Mouse (Mus musculus): ENCODE results near the gene Nrn1. TPM values are rescaled to one million over a fixed set of nuclear protein-coding genes. Genes with fewer than 3 reads are reported as not detected.

The Nrn1 gene
- polyA plus RNA-seq, 1 experiment from 2014 or later, result 13.7 TPM

DNA sequence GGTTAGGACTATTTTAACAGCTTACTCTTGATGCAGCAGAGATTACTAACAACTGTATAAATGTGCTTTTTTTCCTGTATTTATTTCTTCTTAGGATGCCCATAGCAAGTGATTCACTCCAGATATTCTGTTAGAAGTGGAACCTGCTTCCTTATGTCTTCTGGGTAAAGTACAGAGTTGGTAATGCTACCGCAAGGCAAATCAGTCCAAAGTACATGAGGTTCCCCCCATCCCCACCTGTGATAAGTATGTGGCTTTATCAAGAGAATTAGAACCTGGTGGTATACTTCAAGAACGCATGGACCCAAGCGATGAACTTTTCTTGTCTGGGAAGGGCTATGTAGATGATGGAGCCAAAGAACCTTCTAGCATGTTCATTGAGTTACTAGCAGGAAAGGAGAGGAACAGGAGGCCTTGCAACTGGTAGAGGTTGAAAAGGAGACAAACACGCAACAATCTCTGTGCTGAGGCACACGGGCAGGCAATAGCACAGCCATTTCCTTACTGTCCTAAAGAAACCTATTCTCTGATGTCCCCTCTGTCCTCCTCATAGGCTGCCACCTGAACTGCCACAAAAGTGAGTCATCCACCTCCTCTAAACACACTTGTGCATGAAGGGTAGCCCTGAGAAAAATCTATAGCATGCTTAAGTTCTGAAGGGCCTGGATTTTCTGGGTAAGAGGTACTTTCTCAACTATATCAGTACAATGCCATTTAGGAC is 14.5 kb downstream of the Nrn1 start:
- H3K4me3 ChIP-seq, result no peak overlapping the region
- H3K4me1 ChIP-seq, result peaks cover 28% of the 10 kb centered on the region
- no peak for DNase-seq (ENCODE audit: low spot score)
- no peak overlapping the region for H3K27ac ChIP-seq (replicated peaks)
- H3K36me3 ChIP-seq, result no peaks in the 10 kb centered on the region
- H3K27me3 ChIP-seq (ENCODE audit: low read depth, poor library complexity, severe bottlenecking), result peaks cover 52% of the 10 kb centered on the region
- 92% methylated on average over 5 of the region's 5 CpGs for WGBS
- H3K9me3 ChIP-seq (replicated peaks), result no peaks in the 10 kb centered on the region

DNA sequence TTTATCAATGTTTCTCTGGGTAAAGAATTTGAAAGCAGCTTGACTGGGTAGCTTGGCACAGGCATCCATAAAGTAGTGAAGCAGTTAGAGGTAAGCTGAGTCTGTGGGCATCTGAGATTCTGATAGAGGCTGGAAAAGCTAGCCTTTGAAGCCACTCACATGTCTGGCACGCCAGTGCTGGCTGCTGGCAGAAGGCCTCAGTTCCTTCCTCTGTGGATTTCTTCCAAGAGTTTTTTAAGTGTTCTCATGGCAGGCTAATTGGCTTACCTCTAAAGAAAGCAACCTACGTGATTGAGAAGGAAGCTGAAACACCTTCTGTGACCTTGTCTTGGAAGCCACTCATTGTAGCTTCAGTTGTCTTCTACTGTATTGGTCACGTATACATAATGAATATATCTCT is 17.6 kb downstream of the Nrn1 start:
- no peak for DNase-seq (ENCODE audit: low spot score)
- WGBS, result 74% methylated on average over 3 of the region's 3 CpGs

DNA sequence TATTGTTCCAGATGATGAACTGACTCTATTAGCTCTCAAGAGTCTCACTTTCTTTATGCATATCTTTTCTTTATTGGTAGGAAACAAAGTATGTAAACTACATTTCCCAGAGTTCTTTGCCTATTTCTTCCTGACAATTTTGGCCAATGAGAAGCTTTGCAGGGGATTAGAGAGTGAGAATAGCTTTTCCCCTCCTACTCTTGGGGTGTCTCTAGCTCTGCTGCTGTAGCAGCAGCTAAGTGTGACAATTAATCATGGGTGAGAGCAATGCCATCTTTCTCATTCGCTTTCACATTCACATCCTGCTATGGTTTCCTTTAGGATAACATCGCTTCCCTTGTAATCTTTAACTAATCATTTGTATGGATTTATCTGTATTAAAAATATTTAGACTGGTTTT is 18.2 kb downstream of the Nrn1 start:
- H3K4me1 ChIP-seq, result no peaks in the 10 kb centered on the region
- no peaks in the 10 kb centered on the region for H3K36me3 ChIP-seq
- H3K27ac ChIP-seq (replicated peaks), result no peak overlapping the region
- no peak for DNase-seq (ENCODE audit: low spot score)
- no peak overlapping the region for H3K4me3 ChIP-seq
- peaks cover 15% of the 10 kb centered on the region for H3K27me3 ChIP-seq (ENCODE audit: low read depth, poor library complexity, severe bottlenecking)
- 65% methylated on average over 2 of the region's 2 CpGs for WGBS
- no peaks in the 10 kb centered on the region for H3K9me3 ChIP-seq (replicated peaks)

More for the DNA sequence above, 17.6 kb downstream of the Nrn1 start:
- Histone ChIP-seq H3K27me3 (ENCODE audit: low read depth, poor library complexity, severe bottlenecking) (peaks cover 21% of the 10 kb centered on the region), H3K4me3 (no peak overlapping the region), H3K9me3 (replicated peaks) (no peaks in the 10 kb centered on the region), H3K27ac (replicated peaks) (no peak overlapping the region), H3K36me3 (no peaks in the 10 kb centered on the region), H3K4me1 (0 out of 2 replicates have a peak, but pooled peaks cover under 1% of the 10 kb centered on the region)

DNA sequence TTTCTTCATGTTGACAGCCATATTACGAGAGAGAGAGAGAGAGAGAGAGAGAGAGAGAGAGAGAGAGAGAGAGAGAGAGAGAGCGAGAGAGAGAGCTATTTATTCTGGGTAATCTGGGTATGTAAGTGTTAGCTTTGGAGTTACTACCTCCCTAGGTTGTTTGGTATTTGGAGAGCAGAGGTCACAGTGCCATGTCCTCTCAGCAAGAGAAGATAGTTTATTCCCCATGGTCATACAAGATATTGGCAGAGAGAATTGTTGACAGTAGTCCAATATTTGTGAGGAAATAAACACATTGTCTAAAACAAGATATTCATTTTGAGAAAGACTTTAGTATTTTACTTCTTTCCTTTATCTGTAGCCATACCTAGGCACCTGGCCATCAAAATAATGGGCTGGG is 20.8 kb downstream of the Nrn1 start:
- no peak overlapping the region for H3K4me3 ChIP-seq
- no peak overlapping the region for H3K27ac ChIP-seq (replicated peaks)
- no peaks in the 10 kb centered on the region for H3K27me3 ChIP-seq (ENCODE audit: low read depth, poor library complexity, severe bottlenecking)
- DNase-seq (ENCODE audit: low spot score), result no peak
- 78% methylated on average over 2 of the region's 2 CpGs for WGBS
- no peaks in the 10 kb centered on the region for H3K9me3 ChIP-seq (replicated peaks)
- H3K36me3 ChIP-seq, result no peaks in the 10 kb centered on the region
- H3K4me1 ChIP-seq, result no peaks in the 10 kb centered on the region

DNA sequence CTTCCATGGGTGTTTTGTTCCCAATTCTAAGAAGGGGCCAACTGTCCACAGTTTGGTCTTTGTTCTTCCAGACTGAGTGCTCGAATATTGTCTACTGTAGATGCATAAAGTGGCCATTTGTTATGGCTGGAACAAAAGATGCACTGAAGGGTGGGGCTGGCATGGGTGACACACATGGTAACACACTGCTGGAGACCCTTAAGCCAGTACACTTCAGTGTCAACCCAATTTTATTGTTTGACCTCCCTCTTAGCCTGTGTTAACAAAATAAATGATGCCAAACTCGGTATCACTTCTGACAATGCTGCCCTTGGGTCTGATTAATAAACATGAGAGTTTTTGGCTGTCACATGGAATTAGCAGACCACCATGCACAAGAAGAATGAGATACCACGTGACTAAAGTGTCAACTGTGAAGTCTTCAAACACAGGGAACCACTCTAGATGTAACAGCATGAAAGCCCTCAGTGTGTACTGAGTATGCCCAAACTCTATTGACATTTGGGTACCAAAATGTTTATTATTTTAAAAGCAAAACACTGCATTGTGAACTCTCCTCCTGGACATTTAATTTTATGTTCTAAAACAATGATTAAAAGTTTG is 27.7 kb downstream of the Nrn1 start:
- 68% methylated on average over 3 of the region's 3 CpGs for WGBS
- Histone ChIP-seq H3K4me3 (no peak overlapping the region), H3K27me3 (ENCODE audit: low read depth, poor library complexity, severe bottlenecking) (no peaks in the 10 kb centered on the region)

DNA sequence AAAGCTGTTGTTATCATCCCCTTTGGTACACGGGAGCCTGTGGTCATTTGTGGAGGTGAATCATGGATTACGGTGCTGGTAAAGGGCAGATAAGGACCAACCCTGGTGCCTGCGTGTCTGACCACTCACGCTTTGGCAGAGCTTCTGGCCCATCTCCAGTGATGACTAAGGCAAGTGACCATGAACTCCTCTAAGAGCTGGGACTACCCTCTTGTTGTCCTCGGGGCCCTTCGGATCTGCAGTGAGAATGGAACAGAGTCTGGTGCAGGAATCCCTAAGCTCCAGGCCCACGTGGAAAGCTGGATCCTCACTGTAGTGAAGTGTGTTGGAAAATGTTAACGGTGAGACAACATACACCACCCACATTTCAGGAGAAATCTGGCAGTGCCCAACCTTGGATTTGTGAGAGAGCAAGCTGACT is 38.6 kb downstream of the Nrn1 start:
- Histone ChIP-seq H3K4me3 (no peak overlapping the region), H3K36me3 (no peaks in the 10 kb centered on the region), H3K9me3 (replicated peaks) (no peaks in the 10 kb centered on the region), H3K4me1 (no peaks in the 10 kb centered on the region), H3K27ac (replicated peaks) (no peak overlapping the region), H3K27me3 (ENCODE audit: low read depth, poor library complexity, severe bottlenecking) (no peaks in the 10 kb centered on the region)
- no peak for DNase-seq (ENCODE audit: low spot score)
- WGBS, result 94% methylated on average over 8 of the region's 8 CpGs

More for the DNA sequence above, 27.7 kb downstream of the Nrn1 start:
- no peaks in the 10 kb centered on the region for H3K4me1 ChIP-seq
- no peaks in the 10 kb centered on the region for H3K9me3 ChIP-seq (replicated peaks)
- DNase-seq (ENCODE audit: low spot score), result peak; percentile 10
- H3K27ac ChIP-seq (replicated peaks), result no peak overlapping the region
- H3K36me3 ChIP-seq, result no peaks in the 10 kb centered on the region

DNA sequence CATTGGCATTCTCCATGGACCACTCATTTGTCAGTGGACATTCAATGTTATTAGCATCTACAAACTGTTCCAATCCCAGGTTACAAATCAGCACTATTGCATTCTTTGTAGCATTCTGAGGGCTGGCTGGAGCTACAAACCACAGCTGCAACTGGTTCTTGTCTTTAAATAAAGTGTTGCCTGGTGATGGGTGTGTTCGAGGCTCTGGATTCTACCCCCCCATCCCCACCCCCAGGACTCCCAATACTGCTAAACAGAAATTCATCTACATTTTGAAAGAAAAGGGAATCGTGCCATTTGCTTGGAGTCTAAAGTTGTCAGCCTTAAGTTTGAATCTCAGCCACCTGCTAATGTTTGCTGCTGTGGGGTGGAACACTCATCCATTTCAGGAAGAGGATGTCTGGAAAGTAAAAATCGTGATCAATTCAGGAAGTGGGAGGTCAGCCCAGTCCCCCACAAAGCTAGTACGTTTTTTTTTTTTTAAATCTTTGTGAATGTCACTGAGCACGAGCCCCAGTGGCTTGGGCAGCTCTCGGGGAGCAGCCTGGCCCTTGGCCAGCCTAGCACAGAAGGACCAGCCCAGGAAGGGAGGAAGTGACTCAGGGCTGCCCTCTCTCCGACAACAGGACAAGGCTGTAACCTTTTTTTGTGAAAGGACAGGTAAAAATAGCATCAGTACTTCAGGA is 39.3 kb downstream of the Nrn1 start:
- Histone ChIP-seq H3K4me3 (no peak overlapping the region), H3K27ac (replicated peaks) (no peak overlapping the region), H3K9me3 (replicated peaks) (no peaks in the 10 kb centered on the region), H3K36me3 (no peaks in the 10 kb centered on the region), H3K27me3 (ENCODE audit: low read depth, poor library complexity, severe bottlenecking) (no peaks in the 10 kb centered on the region), H3K4me1 (no peaks in the 10 kb centered on the region)
- DNase-seq (ENCODE audit: low spot score), result no peak
- WGBS, result 78% methylated on average over 7 of the region's 7 CpGs

DNA sequence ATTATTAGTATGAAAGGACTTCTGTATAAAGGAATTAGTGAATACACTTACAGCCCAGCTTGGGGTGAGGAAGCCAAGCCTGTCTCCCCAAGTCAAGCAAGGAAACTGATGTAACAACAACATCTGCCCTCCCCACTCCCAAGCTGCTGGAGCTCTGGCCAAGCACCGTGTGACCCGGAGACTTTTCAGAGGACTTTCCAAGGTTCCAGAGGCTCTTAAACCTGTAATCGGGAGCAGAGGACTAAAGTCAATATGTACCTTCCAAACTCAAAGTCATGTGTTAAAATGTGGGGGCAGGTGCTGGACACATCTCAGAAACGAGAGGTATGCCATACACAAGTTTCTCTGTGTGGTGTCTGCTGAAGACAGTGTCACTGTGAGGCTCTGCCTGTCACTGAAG is 51.4 kb downstream of the Nrn1 start:
- no peak for DNase-seq (ENCODE audit: low spot score)
- Histone ChIP-seq H3K9me3 (replicated peaks) (0 out of 2 replicates have a peak, but pooled peaks cover 4% of the 10 kb centered on the region), H3K4me1 (no peaks in the 10 kb centered on the region), H3K36me3 (no peaks in the 10 kb centered on the region), H3K4me3 (no peak overlapping the region), H3K27ac (replicated peaks) (no peak overlapping the region), H3K27me3 (ENCODE audit: low read depth, poor library complexity, severe bottlenecking) (no peaks in the 10 kb centered on the region)
- WGBS, result 82% methylated on average over 4 of the region's 4 CpGs

DNA sequence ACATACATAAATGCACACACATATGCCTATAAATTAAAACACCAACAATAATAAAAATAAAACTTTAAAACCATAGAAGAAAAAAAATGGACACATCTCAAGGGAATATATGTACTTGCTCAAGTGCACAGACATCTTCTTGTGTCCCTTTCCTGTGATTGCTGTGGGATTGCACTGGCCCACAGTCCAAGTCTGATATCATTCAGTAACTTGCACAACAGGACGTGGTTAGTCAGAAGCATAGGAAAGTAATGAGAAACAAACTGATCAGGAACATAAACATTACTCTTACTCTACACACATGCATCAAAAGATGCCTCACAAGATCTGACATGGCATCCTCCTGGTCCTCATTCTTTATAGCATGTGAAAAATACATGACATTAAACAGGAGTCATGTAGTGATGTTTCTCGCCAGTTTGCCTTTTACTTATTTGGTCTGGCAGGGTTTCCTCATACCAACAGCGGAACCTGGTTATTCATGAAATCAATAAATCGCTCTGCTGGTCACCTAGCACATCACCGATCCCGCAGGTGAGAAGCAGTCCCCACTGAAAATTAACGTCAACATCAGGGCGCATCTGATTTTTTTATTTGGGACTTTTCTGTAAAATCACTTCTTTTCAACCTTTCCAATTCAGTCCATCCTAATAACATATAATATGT is 54.1 kb downstream of the Nrn1 start:
- Histone ChIP-seq H3K9me3 (replicated peaks) (no peaks in the 10 kb centered on the region), H3K27me3 (ENCODE audit: low read depth, poor library complexity, severe bottlenecking) (no peaks in the 10 kb centered on the region), H3K4me1 (no peaks in the 10 kb centered on the region), H3K4me3 (no peak overlapping the region), H3K36me3 (no peaks in the 10 kb centered on the region), H3K27ac (replicated peaks) (no peak overlapping the region)
- no peak for DNase-seq (ENCODE audit: low spot score)
- WGBS, result 92% methylated on average over 8 of the region's 8 CpGs

DNA sequence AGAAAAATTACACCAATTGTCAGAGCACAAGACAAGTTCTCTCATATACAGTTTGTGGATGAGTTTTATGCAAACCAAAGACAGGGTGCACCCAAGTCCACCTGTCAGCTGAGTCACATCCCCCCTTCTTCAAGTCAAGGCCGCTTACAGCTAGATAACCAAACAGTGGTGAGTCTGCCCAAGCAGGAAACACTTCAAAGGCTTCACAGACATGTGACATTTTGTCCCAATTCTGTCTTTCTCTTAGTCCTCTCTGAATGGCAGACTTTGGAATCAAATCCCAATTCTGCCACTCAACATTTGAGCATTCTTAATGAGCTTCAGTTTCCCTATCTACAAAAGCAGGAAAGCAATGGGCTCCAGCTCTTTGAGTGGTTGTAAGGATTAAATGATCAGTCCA is 55.6 kb downstream of the Nrn1 start:
- no peaks in the 10 kb centered on the region for H3K4me1 ChIP-seq
- no peaks in the 10 kb centered on the region for H3K9me3 ChIP-seq (replicated peaks)
- DNase-seq (ENCODE audit: low spot score), result no peak
- 75% methylated on average over 1 of the region's 1 CpGs for WGBS
- no peak overlapping the region for H3K27ac ChIP-seq (replicated peaks)
- H3K36me3 ChIP-seq, result no peaks in the 10 kb centered on the region
- H3K27me3 ChIP-seq (ENCODE audit: low read depth, poor library complexity, severe bottlenecking), result no peaks in the 10 kb centered on the region
- H3K4me3 ChIP-seq, result no peak overlapping the region

Data from midbrain, embryonic 10.5 days (tissue).